Mouse (Mus musculus) forebrain, postnatal 0 days (tissue): ENCODE data around the gene Esyt3. TPM values are rescaled to one million over a fixed set of nuclear protein-coding genes. Genes with fewer than 3 reads are reported as not detected.

ENCODE experiments used
- ATAC-seq: fragments of 200-750 bp; cut with Nextera tagmentation; 2 replicates; pipeline ENCODE4 v1.8.0; 2017; ENCODE audit warnings: mild to moderate bottlenecking, moderate library complexity
- DNase-seq: peaks from one replicate; pipeline ENCODE4 v3.0.0-alpha.2; 2015
- H3K27ac ChIP-seq: fragments of 300-500 bp; sonication (generic); 2 replicates; pipeline ENCODE4 v1.5.1; 2014; ENCODE audit warnings: low read depth, mild to moderate bottlenecking, antibody characterized with exemption, low read length, moderate library complexity, mixed read lengths
- H3K27me3 ChIP-seq: fragments of 300-500 bp; sonication (generic); 2 replicates; pipeline ENCODE4 v1.6.1; 2014; ENCODE audit warnings: mild to moderate bottlenecking, low read length, mixed read lengths; ENCODE audit not compliant: insufficient read depth
- H3K36me3 ChIP-seq: fragments of 300-500 bp; sonication (generic); 2 replicates; pipeline ENCODE4 v1.6.1; 2014; ENCODE audit warnings: mild to moderate bottlenecking, moderate library complexity; ENCODE audit not compliant: insufficient read depth
- H3K4me1 ChIP-seq: fragments of 300-500 bp; sonication (generic); 2 replicates; pipeline ENCODE4 v1.6.1; 2014; ENCODE audit warnings: antibody characterized with exemption; ENCODE audit not compliant: insufficient read depth
- H3K4me2 ChIP-seq: fragments of 300-500 bp; sonication (generic); 2 replicates; pipeline ENCODE4 v1.6.1; 2014; ENCODE audit warnings: low read depth, mild to moderate bottlenecking, moderate library complexity
- H3K4me3 ChIP-seq: fragments of 300-500 bp; sonication (generic); 2 replicates; pipeline ENCODE4 v1.5.1; 2014; ENCODE audit warnings: low read depth, low read length, mixed read lengths
- H3K9ac ChIP-seq: fragments of 300-500 bp; sonication (generic); 2 replicates; pipeline ENCODE4 v1.6.1; 2014; ENCODE audit warnings: mild to moderate bottlenecking
- H3K9me3 ChIP-seq: fragments of 300-500 bp; sonication (generic); 2 replicates; pipeline ENCODE4 v1.6.1; 2016; ENCODE audit warnings: low read length
- CTCF ChIP-seq: sonication (generic); IDR thresholded peaks from 2 replicates; pipeline ENCODE4 v1.5.1; 2016; ENCODE audit warnings: antibody characterized with exemption, control low read depth, low read depth
- WGBS: fragments of 180-500 bp; shearing (Covaris S2); extraction: QIAGEN DNeasy Blood & Tissue Kit; methylation state at CpG from one replicate; pipeline ENCODE4 v1.1.7; 2014; 5-methylcytosine and 5-hydroxymethylcytosine counted together
- polyA plus RNA-seq: library from polyadenylated mRNA; unstranded; fragments of >200 nt; fragmentation: Nextera tagmentation; extraction: Ambion mirVana; gene quantifications from 2 replicates; pipeline ENCODE4 v1.2.1, GENCODE M21; 2015
- total RNA-seq: library from RNA; depleted of rRNA; stranded (reverse); fragments of >200 nt; gene quantifications from 2 replicates; pipeline ENCODE4 v1.2.3, GENCODE M21; 2014; rRNA removed

The Esyt3 gene
- total RNA-seq (2.6 and 4.3 TPM in 2 replicates), polyA plus RNA-seq (1.2 and 1.3 TPM in 2 replicates)

GRCm38 (mm10) chr9:99357921-99358692 is at the start of gene Esyt3:
TSS of gene Esyt3 (minus strand) at chr9:99358557.
- TF ChIP-seq CTCF, result no peak
- DNase-seq (peak; percentile 37), ATAC-seq (peak; percentile 74)
- Histone ChIP-seq H3K4me1 (no peaks in the 10 kb centered on the region), H3K4me2 (peak within 1 kb of the TSS; percentile 96), H3K27me3 (peaks cover 17% of the 10 kb centered on the region), H3K9ac (peak within 1 kb of the TSS; percentile 48), H3K27ac (no peak within 1 kb of the TSS), H3K4me3 (peak within 1 kb of the TSS; percentile 41), H3K36me3 (no peaks in the 10 kb centered on the region), H3K9me3 (no peaks in the 10 kb centered on the region)
- WGBS, result 2% methylated on average over 66 of the region's 66 CpGs

- H3K4me1 ChIP-seq, result no peaks in the 10 kb centered on the region
- no peaks in the 10 kb centered on the region for H3K9me3 ChIP-seq
- H3K4me3 ChIP-seq, result no peak overlapping the region
- DNase-seq, result peak; percentile 42
- H3K27me3 ChIP-seq, result no peaks in the 10 kb centered on the region
- H3K4me2 ChIP-seq, result no peak overlapping the region
- no peak overlapping the region for H3K9ac ChIP-seq
- no peak for TF ChIP-seq CTCF
- H3K36me3 ChIP-seq, result peaks cover 6% of the 10 kb centered on the region
- H3K27ac ChIP-seq, result no peak overlapping the region
- peak; percentile 77 for ATAC-seq
- WGBS, result 52% methylated on average over 9 of the region's 9 CpGs
Measured at GRCm38 (mm10) chr9:99401288-99401974, 43.1 kb upstream of the Esyt3 start.

- Histone ChIP-seq H3K27me3 (no peaks in the 10 kb centered on the region), H3K27ac (no peak overlapping the region), H3K4me1 (no peaks in the 10 kb centered on the region), H3K4me3 (no peak overlapping the region), H3K36me3 (peaks cover 6% of the 10 kb centered on the region), H3K9ac (no peak overlapping the region), H3K9me3 (no peaks in the 10 kb centered on the region), H3K4me2 (no peak overlapping the region)
- 74% methylated on average over 6 of the region's 6 CpGs for WGBS
- DNase-seq, result no peak
- ATAC-seq, result no peak
- TF ChIP-seq CTCF, result no peak
Measured at GRCm38 (mm10) chr9:99400781-99401180, 42.4 kb upstream of the Esyt3 start.

- Histone ChIP-seq H3K4me2 (no peak overlapping the region), H3K36me3 (0 out of 2 replicates have a peak, but pooled peaks cover 9% of the 10 kb centered on the region), H3K9me3 (no peaks in the 10 kb centered on the region), H3K9ac (no peak overlapping the region), H3K4me3 (no peak overlapping the region), H3K27me3 (no peaks in the 10 kb centered on the region), H3K27ac (no peak overlapping the region), H3K4me1 (no peaks in the 10 kb centered on the region)
- ATAC-seq (no peak), DNase-seq (no peak)
- TF ChIP-seq CTCF, result no peak
- WGBS, result 72% methylated on average over 13 of the region's 13 CpGs
Measured at GRCm38 (mm10) chr9:99397056-99397815, 38.9 kb upstream of the Esyt3 start.

- Histone ChIP-seq H3K36me3 (peaks cover 11% of the 10 kb centered on the region; the same call in 1 of the 2 replicates), H3K9me3 (no peaks in the 10 kb centered on the region), H3K9ac (no peak overlapping the region), H3K4me2 (no peak overlapping the region), H3K27me3 (no peaks in the 10 kb centered on the region), H3K4me3 (no peak overlapping the region), H3K27ac (no peak overlapping the region), H3K4me1 (no peaks in the 10 kb centered on the region)
- ATAC-seq (no peak), DNase-seq (no peak)
- 78% methylated on average over 11 of the region's 11 CpGs for WGBS
- TF ChIP-seq CTCF, result no peak
Measured at GRCm38 (mm10) chr9:99394366-99394765, 36.0 kb upstream of the Esyt3 start.

- Histone ChIP-seq H3K4me2 (no peak overlapping the region), H3K4me1 (no peaks in the 10 kb centered on the region), H3K9me3 (no peaks in the 10 kb centered on the region), H3K9ac (no peak overlapping the region), H3K4me3 (no peak overlapping the region), H3K27ac (no peak overlapping the region), H3K27me3 (no peaks in the 10 kb centered on the region), H3K36me3 (peaks cover 11% of the 10 kb centered on the region; the same call in 1 of the 2 replicates)
- DNase-seq (no peak), ATAC-seq (no peak)
- TF ChIP-seq CTCF, result no peak
- WGBS, result 70% methylated on average over 8 of the region's 8 CpGs
Measured at GRCm38 (mm10) chr9:99393146-99393545, 34.8 kb upstream of the Esyt3 start.
